Mouse (Mus musculus): ENCODE measurements at regions not wholly inside any gene's neighbourhood (a gene's known extent, or its start where the extent isn't known, plus 50 kb on each side); places are given as distances from the start of the nearest gene placed in this dataset.

DNA sequence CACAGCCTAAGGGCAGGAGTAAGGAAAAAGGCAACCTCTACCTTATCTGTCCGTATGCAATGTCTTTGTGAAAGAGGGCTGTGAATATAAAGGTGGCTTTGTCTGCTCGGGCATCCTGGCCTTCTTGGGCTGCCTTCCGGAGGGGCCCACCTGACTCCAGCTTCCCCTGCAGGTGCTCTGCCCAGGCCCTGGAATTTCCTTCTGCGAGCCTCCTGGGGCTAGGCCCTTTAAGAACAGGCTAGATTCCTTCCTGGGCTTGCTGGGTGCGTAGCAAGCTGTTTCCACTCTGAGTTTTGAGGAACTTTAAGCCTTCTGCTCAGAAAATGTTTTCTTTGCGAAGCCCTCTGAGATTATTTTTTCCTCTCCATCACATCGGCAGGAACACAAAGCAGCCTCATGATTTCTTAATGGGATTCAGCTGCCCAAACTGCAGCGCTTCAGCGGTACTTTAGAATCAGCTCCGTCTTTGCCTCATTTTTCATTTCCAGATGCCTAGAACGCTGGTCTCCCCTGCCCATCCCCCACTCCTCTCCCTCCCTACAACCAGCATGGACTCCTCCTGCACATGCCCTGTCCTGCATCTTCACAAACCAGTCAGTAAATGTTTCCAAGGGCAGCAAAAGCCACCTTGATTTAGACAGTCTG lies 72.9 kb upstream of the Frmd6 start:
- DNase-seq (ENCODE audit: low spot score) = peak; percentile 30

DNA sequence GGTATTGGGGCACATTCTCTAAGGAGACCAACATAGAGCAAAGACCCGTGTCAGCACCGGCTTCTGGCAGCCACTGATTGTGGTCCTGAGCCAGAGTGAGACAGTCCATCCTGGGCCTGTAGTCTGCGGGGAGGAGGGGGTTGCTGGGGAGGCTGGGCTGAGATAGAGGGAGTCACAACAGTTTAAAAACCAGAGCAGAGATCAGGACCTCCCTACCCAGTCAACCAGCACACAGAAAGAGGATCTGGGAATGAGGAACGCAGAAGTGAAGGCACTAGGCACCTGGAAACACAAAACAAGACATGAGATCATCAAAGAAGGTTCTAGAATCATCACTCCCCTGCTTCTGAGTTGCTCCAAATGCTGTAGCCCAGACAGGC lies 72.4 kb upstream of the Frmd6 start:
- DNase-seq (ENCODE audit: low spot score) = no peak

DNA sequence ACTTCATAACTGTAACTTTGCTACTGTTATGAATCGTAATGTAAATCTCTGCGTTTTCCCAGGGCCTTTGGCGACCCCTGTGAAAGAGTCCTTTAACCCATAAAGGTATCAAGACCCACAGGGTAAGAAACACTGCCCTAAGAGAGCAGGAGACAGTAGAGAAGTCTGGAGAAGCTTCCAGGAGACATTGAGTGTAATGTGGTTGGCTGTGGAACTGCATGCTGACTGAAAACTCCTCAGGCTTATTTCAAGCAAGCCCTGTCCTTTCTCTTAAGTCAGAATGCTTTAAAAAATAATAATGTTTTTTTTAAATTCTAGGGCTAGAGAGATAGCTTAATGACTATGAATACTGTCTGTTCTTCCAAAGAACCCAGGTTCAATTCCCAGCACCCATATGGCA lies 71.9 kb upstream of the Frmd6 start:
- DNase-seq (ENCODE audit: low spot score) = no peak

DNA sequence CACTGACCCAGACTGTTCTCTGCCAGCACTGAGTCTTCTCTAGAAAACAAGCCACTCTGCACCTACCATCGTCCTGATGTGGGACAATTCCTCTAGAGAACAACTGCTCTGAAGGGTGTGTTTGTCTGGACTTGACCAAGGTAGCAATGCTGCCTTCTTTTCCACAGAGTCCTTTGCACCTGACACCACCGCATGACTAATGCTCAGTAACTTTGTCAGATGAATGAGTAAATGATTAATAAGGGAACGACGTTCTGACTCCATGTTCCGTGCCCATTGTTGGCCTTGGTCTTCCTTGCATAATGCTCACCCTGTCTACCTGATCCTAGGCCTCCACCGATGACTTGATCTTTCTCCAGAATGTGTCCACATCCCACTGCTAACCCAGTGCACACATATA lies 67.2 kb upstream of the Frmd6 start:
- DNase-seq (ENCODE audit: low spot score) = no peak

DNA sequence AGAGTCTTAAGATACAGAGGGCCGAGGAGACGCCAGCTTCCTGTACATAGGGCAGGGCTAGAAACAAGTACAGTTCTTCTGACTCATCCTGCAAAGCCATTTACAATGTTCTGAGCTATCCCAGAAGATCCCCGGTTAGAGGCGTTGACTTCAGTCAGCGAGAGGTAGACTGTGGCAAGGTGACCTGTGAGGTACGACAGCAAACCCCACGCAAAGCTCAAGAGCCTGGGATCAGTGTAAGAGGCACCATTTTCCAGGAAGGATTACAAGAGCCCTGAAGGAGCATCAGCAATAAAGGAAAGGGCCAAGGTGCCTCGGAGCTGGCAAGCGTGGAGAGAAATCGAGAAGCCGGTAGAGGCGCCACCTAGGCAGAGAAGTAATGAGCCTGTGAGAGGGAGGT lies 61.8 kb upstream of the Frmd6 start:
- DNase-seq (ENCODE audit: low spot score) = no peak

DNA sequence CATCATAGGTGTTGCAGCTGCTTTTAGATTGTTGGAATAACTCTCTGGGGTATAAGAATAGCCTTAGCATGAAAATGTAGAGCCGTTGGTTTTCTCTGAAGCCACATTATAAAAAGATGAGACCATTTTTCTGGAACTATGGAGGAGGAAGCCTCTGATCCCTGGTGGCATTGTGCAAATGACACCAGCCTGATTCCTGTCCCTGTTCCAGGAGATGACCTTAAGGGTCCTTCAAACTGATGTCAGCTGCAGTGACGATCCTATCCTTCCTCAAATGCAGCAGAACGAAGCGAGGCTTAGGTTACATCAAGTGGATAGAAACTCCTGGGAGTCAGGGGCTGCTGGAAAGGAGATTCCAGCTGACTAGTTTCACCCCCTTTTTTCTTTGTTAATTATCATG lies 59.0 kb upstream of the Frmd6 start:
- no peak for DNase-seq (ENCODE audit: low spot score)

DNA sequence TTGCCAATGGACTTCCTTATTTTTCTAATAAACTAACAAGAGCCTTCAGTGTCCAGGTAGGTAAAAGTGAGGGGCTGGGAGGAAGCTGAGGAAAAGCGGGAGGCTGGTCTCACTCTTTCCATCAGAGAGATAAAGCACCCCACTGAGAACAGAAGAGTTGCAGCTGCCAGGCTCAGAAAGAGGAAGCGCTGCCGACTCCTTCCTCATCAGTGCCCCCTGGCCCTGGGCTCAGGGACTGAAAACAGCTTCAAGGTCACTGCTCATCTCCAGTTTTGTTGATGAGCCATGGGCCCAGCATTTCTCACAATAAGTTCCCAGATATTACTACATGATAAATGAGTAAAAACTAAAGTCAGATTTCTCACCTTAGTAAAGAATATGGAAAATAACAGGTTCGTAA lies 57.4 kb upstream of the Frmd6 start:
- DNase-seq (ENCODE audit: low spot score) = no peak

DNA sequence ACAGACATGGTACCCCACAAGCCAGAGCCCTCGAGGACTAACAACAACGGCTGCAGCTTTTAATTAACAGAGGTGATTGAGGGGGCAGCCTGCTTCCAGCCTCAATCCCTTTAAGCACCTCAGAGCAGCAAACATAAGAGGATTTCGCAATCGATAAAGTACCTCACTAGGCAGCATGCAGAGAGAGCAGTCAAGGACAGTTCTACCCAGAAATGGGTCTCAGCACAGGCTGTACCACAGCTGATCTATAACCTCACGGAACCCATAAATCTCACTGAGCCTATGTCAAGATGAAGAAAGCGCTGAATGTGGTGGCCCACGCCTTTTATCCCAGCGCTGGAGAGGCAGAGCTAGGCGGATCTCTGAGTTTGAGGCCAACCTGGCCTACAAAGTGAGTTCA lies 56.6 kb upstream of the Frmd6 start:
- no peak for DNase-seq (ENCODE audit: low spot score)

DNA sequence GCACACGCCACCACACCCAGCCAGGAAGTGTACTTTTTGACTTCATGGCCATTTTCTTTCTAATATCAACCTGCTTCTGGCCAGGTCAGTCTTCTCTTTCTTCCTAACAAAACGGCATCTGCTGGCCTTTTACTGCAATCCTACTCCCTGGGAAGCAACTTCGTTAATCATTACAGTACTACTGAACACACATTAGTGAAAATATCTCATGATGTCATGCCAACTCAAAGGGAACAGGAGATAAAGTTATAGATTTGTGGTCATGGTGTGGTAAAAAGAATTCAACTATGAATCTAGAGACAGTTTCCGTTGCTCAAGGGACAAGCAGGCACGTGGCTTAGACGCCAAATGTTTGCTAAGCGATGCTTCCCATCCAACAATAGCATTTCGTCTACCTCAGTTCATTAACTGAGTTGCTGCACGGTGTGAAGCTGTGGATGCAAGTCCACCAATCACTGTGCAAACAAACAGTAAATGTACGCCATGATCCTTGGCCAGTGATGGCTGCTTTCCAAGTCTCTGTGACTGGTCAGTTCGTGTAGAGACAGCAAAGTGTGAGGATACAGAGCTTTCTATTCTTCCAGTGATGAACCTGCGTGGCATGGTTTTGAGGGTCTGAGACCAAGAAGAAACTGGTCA lies 55.7 kb upstream of the Frmd6 start:
- no peak for DNase-seq (ENCODE audit: low spot score)

DNA sequence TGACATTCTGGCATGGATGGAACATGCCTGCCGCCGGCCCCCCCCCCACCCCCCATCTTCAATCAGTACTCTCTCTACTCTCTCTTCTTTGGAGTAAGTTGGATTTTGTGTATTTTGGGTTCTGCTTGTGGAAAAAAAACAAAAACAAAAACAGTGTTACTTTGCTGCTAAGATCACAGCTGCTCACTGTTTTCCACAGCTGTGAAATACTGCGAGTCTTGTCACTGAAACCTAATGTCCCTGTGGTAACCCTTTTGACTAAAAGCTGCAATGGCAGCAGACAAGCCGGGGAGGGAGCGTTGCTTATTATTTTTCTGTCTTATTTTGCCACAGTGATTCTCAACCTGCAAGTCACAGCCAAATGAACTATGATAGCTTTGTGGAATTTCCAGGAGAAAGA lies 51.3 kb upstream of the Frmd6 start:
- no peak for DNase-seq (ENCODE audit: low spot score)

DNA sequence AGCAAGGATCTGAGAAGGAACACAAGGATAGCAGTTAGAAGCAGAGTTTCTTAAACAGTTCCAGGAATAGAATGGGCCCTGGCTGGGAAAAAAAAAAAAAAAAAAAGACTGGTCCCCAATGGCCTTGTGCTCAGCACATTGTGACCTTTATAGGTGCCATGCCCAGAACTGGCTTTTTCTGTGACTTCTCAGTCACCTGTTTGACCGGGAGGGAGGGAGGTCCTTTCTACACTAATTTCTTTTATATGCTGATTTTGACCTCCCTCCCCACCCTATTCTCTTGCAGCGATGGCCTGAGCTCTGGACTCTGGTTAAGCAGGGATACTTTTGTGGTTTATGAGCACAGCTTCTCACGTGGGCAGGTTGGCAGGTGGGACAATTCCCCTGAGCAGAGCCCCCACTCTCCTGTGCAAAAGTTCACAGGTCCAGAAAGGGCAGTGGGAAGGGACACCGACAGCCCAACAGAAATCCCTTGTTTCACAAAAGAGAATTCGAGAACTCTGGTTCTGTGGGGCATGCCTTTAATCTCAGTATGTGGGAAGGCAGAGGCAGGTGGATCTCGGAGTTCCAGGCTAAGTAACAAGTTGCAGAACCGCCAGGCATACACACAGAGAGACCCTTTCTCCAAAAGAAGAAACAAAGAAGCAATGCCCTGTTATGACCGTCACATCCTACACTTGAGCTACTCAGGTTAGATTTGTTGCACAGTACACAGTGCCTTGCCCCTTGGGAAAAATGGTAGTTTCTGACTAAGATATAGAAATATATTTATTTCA lies 50.3 kb upstream of the Frmd6 start:
- no peak for DNase-seq (ENCODE audit: low spot score)
